Mouse (Mus musculus) embryonic facial prominence, embryonic 13.5 days (tissue): Measurements from ENCODE around the gene Pum1. TPM values are rescaled to one million over a fixed set of nuclear protein-coding genes. Genes with fewer than 3 reads are reported as not detected.
"Not testable (repeated sequence)": the region's sequence is repeated elsewhere in the genome, so short reads cannot be mapped to it uniquely, and the experiment has no call there.

Experiments used
- ATAC-seq: fragments of 200-750 bp; cut with Nextera tagmentation; 2 replicates; pipeline ENCODE4 v1.8.0; 2017; ENCODE audit warnings: low read depth; ENCODE audit not compliant: insufficient number of reproducible peaks, insufficient read depth, low FRiP score, low TSS enrichment
- H3K27ac ChIP-seq: fragments of 300-500 bp; sonication (generic); 2 replicates; pipeline ENCODE4 v1.5.1; 2015; ENCODE audit warnings: moderate library complexity, mild to moderate bottlenecking, inconsistent platforms
- H3K27me3 ChIP-seq: fragments of 300-500 bp; sonication (generic); 2 replicates; pipeline ENCODE4 v1.6.1; 2015; ENCODE audit warnings: mild to moderate bottlenecking, inconsistent platforms
- H3K36me3 ChIP-seq: fragments of 300-500 bp; sonication (generic); 2 replicates; pipeline ENCODE4 v1.6.1; 2015; ENCODE audit warnings: mild to moderate bottlenecking, inconsistent platforms
- H3K4me1 ChIP-seq: fragments of 300-500 bp; sonication (generic); 2 replicates; pipeline ENCODE4 v1.6.1; 2015; ENCODE audit warnings: inconsistent platforms
- H3K4me2 ChIP-seq: fragments of 300-500 bp; sonication (generic); 2 replicates; pipeline ENCODE4 v1.6.1; 2015; ENCODE audit warnings: moderate library complexity, mild to moderate bottlenecking, inconsistent platforms
- H3K4me3 ChIP-seq: fragments of 300-500 bp; sonication (generic); 2 replicates; pipeline ENCODE4 v1.5.1; 2015; ENCODE audit warnings: mild to moderate bottlenecking, inconsistent platforms
- H3K9ac ChIP-seq: fragments of 300-500 bp; sonication (generic); 2 replicates; pipeline ENCODE4 v1.6.1; 2015; ENCODE audit warnings: mild to moderate bottlenecking, inconsistent platforms
- H3K9me3 ChIP-seq: fragments of 300-500 bp; sonication (generic); 2 replicates; pipeline ENCODE4 v1.6.1; 2016; ENCODE audit warnings: inconsistent platforms
- WGBS: fragments of 180-500 bp; shearing (Covaris S2); methylation state at CpG from one replicate; pipeline ENCODE4 v1.1.7; 2015; ENCODE audit warnings: mixed read lengths; 5-methylcytosine and 5-hydroxymethylcytosine counted together
- polyA plus RNA-seq: library from polyadenylated mRNA; unstranded; fragments of >200 nt; fragmentation: Nextera tagmentation; extraction: Ambion mirVana; gene quantifications from 2 replicates; pipeline ENCODE4 v1.2.1, GENCODE M21; 2015

Pum1 gene
- polyA plus RNA-seq = 103 and 108 TPM in 2 replicates

DNA sequence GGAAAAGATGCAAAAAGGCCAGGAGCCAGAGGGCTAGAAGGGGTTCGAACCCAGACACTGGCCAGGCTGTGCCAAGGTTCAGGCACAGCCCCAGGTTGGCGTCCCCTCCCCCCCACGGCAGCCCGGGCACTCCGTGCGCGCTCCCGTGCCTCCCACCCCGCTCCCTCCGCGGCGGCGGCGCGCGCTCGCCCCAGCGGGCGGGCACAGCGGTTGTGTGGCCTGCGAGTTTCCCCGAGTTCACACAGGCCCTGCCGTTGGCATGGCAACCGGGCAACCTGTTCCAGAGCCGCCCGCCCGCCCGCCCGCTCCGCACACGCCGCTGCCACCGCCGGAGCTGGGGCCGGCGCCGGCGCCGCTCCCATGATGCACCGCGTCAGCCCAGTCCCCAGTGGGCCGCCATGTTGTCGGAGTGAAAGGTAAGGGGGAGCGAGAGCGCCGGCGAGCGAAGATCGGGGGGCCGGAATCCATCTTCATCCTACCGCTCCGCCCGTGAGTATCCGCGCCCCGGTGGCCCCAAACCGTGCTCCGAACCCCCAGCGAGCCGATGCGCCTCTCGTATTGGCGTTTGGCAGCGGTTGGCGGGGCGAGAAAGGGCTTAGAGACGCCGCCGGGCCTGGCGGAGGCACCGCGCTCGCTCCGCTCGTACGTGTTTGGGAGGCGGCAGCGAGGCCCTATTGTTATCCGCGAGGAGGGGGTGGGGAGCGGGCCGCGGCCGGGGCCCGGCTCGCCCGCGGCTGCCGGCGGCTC lies at the start of gene Pum1:
TSS of gene Pum1 (plus strand) at position 343 of the 747 bp plus-strand sequence.
- peak; percentile 92 for ATAC-seq
- Histone ChIP-seq H3K9me3 (no peaks in the 10 kb centered on the region), H3K36me3 (no peaks in the 10 kb centered on the region), H3K4me1 (peaks cover 23% of the 10 kb centered on the region), H3K4me2 (peak within 1 kb of the TSS; percentile 83), H3K9ac (peak within 1 kb of the TSS; percentile 100), H3K4me3 (peak within 1 kb of the TSS; percentile 94), H3K27ac (peak within 1 kb of the TSS; percentile 96), H3K27me3 (no peaks in the 10 kb centered on the region)
- under 1% methylated on average over 86 of the region's 90 CpGs for WGBS

DNA sequence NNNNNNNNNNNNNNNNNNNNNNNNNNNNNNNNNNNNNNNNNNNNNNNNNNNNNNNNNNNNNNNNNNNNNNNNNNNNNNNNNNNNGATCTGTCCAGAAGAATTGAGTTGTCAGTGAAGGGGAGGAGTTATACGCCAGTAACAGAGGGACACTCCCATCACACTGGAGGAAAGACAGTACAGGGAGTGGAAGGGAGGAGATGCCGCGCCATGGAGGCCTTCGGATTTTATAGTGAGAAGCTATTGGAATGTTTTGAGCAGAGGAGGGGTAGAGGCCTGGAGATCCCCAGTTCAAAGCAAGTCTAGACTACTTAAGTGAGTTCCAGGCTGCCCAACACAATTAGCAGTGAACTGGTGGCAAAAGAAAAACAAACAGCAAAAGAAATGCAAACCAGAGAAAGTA lies 33.7 kb upstream of the Pum1 start:
- Histone ChIP-seq H3K9ac (0 out of 2 replicates have a peak overlapping the region, but pooled peaks have one; percentile 51), H3K36me3 (no peaks in the 10 kb centered on the region), H3K27ac (no peak overlapping the region), H3K4me2 (peak overlapping the region; percentile 44), H3K4me1 (no peaks in the 10 kb centered on the region), H3K27me3 (no peaks in the 10 kb centered on the region), H3K4me3 (no peak overlapping the region), H3K9me3 (no peaks in the 10 kb centered on the region)
- ATAC-seq = no peak
- WGBS = 11% methylated on average over 4 of the region's 4 CpGs

DNA sequence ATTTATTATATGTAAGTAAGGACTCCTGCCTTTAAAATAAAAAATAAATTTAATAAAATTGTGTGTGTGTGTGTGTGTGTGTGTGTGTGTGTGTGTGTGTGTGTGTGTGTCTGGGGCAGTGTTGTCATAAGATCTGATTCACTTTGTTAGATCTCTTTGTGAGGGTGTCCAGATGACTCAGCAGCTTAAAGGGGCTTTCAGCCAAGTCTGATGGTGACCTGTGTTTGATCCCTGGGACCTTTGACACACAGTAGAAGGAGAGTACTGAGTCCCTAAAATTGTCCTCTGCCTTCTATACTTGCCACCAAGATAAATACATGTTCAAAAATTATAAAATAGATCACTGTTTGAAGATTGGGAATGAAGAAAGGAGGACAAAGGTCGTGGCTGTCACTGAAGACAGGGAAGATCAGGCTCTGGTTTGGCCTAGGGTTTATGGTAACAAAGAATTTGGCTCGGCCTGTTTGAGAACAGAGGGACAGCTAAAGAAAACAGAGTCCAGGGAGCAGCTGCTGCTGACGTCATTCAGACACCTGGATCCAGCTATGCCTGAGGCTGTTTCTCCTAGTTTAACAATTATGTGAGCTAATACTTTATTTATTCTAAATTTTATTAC lies 32.8 kb upstream of the Pum1 start:
- no peaks in the 10 kb centered on the region for H3K27me3 ChIP-seq
- H3K36me3 ChIP-seq = no peaks in the 10 kb centered on the region
- H3K27ac ChIP-seq = no peak overlapping the region
- 44% methylated on average over 3 of the region's 3 CpGs for WGBS
- ATAC-seq = no peak
- no peaks in the 10 kb centered on the region for H3K4me1 ChIP-seq
- no peak overlapping the region for H3K9ac ChIP-seq
- H3K4me3 ChIP-seq = no peak overlapping the region
- no peaks in the 10 kb centered on the region for H3K9me3 ChIP-seq
- no peak overlapping the region for H3K4me2 ChIP-seq

DNA sequence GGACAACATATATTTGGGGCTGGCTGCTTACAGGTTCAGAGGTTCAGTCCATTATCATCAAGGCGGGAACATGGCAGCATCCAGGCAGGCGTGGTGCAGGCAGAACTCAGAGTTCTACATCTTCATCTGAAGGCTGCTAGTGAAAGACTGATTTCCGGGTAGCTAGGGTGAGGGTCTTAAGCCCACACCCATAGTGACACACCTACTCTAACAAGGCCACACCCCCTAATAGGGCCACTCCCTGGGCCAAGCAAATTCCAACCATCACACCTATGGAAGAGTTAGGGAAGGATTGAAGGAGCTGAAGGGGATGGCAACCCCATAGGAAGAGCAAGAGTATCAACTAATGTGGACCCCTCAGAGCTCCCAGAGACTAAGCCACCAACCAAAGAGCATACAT lies 28.0 kb upstream of the Pum1 start:
- H3K27me3 ChIP-seq, ATAC-seq, H3K4me1 ChIP-seq, H3K4me3 ChIP-seq, H3K27ac ChIP-seq, H3K4me2 ChIP-seq, H3K9ac ChIP-seq, H3K36me3 ChIP-seq, H3K9me3 ChIP-seq: not testable (repeated sequence)
- WGBS = 86% methylated on average over 3 of the region's 3 CpGs

DNA sequence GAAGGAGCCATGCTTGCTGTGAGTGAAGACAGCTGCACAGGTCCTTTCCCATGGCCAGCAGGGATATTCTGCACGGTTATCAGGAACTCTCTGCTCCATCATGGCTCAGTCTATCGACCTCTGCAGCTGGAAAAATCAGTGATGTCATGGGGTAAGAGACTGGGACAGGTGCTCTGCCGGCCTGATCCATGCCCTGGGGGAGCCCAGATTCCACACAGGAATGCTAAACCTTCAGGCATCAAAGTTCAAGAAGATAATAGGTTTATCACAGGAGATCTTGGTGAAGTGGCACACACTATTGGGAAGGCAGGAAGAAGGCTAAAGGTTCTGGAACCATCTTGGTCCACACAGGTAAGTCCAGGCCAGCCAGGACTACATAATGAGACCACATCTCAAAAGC lies 26.4 kb upstream of the Pum1 start:
- 71% methylated on average over 3 of the region's 3 CpGs for WGBS
- Histone ChIP-seq H3K9me3 (no peaks in the 10 kb centered on the region), H3K27ac (no peak overlapping the region), H3K27me3 (no peaks in the 10 kb centered on the region), H3K4me2 (no peak overlapping the region), H3K4me1 (no peaks in the 10 kb centered on the region), H3K4me3 (no peak overlapping the region), H3K36me3 (no peaks in the 10 kb centered on the region), H3K9ac (no peak overlapping the region)
- ATAC-seq = no peak

DNA sequence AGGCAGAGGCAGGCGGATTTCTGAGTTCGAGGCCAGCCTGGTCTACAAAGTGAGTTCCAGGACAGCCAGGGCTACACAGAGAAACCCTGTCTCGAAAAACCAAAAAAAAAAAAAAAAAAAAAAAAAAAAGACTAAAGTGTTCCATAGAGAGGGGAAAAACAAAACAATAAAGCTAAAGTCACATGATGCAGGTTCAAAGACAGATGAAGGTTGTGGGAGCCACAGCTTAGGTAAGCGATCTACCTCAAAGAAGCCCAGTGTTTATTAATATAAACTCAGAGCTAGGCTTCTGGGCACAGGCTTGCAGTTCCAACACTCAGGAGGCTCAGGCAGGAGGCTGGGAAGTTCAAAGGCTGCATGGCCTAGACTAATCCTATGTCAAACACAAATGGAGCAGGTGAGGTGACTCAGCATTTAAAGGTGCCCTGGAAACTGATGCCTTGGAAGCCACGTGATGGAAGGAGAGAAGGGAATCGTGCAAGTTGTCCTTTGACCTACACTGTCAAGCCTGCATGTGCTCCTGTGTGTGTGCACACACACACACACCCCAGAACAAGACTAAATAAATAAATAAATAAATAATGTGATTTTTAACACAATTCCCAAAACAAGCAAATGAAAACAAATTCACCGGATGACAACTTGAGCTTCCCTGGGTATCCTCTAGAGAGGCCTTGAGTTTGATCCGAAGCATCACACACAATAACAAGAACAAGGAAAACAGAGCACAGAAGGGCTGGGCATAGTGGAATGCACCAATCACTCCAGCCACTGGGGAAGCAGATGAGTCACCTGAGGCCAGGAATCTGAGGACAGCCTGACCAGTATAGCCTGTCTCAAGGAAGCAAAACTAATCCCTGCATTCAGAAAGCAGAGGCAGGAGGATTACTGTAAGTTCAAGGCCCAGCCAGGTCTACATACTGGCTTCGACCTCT lies 25.4 kb upstream of the Pum1 start:
- Histone ChIP-seq H3K4me2 (no peak overlapping the region), H3K9ac (no peak overlapping the region), H3K4me1 (no peaks in the 10 kb centered on the region), H3K4me3 (no peak overlapping the region), H3K36me3 (no peaks in the 10 kb centered on the region), H3K27ac (no peak overlapping the region), H3K9me3 (no peaks in the 10 kb centered on the region), H3K27me3 (no peaks in the 10 kb centered on the region)
- ATAC-seq = no peak
- WGBS = 82% methylated on average over 8 of the region's 9 CpGs

DNA sequence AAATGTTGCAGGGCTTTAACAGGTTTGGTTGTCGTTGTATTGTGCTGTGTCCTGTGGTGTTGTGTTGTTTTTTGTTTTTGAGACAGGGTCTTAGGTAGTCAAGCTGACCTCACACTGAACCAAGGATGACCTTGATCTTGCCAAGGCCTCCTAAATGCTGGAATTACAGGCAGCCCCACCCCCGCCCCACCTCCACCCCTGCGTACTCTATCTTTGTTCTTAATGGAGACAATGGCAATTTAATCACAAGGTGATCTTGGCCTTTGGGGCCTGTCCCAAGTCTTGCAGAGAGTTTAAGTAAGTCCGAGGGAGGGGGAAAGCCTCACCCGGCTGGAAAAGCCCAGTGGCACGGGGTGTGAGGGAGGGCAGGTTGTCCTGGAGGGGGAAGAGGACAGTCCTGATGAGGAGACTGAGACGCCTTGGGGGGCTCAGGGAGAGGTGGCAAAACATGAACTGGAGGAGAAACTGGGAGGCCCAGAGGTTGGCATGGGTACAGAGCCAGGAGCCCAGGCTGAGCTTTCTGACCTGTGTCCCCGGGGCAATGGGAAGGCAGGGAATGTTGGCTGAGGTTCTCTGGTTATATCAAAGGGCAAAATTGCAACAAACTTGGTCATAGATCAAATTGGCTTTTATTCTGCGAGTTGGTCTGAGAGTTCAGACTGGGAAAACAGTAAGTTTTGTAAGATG lies 22.9 kb upstream of the Pum1 start:
- 64% methylated on average over 9 of the region's 9 CpGs for WGBS
- ATAC-seq = no peak
- Histone ChIP-seq H3K4me3 (no peak overlapping the region), H3K4me1 (no peaks in the 10 kb centered on the region), H3K36me3 (no peaks in the 10 kb centered on the region), H3K9me3 (no peaks in the 10 kb centered on the region), H3K27me3 (no peaks in the 10 kb centered on the region), H3K27ac (no peak overlapping the region), H3K4me2 (no peak overlapping the region), H3K9ac (no peak overlapping the region)

DNA sequence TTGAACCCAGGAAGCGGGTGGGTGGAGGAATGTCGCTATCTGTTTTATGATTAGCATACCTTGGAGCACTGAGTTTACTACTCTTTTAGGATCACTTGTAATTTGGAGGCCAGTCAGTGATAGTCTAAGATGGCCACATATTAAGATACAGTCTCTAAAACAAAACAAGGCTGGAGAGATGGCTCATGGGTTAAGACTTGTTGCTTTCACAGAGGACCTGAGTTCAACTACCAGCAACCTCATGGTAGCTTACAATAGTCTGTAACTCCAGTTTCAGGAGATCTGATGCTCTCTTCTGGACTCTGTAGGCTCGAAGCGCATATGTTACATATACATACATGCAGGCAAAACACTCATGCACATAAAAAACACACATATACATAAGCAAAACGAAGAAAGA lies 20.7 kb upstream of the Pum1 start:
- no peak overlapping the region for H3K4me3 ChIP-seq
- H3K9me3 ChIP-seq = no peaks in the 10 kb centered on the region
- 88% methylated on average over 5 of the region's 5 CpGs for WGBS
- ATAC-seq = no peak
- H3K27me3 ChIP-seq = no peaks in the 10 kb centered on the region
- H3K27ac ChIP-seq = no peak overlapping the region
- no peak overlapping the region for H3K9ac ChIP-seq
- no peaks in the 10 kb centered on the region for H3K36me3 ChIP-seq
- no peaks in the 10 kb centered on the region for H3K4me1 ChIP-seq
- H3K4me2 ChIP-seq = no peak overlapping the region

DNA sequence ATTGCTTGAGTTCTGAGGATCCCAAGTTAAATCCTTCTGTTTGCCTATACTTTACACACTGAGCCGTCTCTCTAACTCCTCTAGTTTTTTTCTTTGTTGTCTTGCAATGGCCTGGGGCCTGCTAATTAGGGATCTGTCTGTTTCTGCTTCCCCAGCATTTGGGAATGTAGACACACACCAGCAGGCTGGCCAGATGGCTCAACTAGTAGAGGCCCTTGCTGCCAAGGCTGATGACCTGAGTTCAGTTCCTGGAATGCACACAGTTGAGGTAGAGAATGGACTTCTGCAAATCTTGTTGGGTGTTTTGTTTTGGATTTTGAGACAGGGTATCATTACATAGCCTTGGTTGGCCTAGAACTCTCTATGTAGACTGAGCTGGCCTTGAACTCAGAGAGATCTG lies 17.7 kb upstream of the Pum1 start:
- ATAC-seq = no peak

DNA sequence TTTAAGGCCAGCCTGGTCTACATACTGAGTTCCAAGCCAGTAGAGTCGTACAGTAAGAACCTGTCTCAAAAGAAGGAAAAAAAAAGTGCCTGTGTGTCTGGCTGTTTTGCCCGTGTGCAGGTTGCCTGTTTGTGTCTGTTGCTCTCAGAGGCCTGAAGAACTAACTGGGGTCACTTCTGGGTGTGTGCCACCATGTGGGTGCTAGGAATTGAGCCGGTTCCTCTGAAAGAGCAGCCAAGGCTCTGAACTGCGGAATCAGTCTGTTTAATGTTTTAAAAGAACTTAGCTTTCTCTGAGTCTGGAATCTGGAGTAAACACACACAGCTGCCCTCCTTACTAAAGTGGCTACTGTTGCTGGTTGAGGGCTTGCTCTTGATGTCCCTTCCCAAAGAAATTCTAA lies 11.8 kb upstream of the Pum1 start:
- no peak overlapping the region for H3K4me2 ChIP-seq
- H3K4me3 ChIP-seq = no peak overlapping the region
- H3K9ac ChIP-seq = no peak overlapping the region
- no peaks in the 10 kb centered on the region for H3K36me3 ChIP-seq
- H3K27ac ChIP-seq = no peak overlapping the region
- H3K27me3 ChIP-seq = no peaks in the 10 kb centered on the region
- H3K4me1 ChIP-seq = no peaks in the 10 kb centered on the region
- H3K9me3 ChIP-seq = no peaks in the 10 kb centered on the region
- 73% methylated on average over 4 of the region's 4 CpGs for WGBS
- ATAC-seq = no peak

More for the DNA sequence above, 17.7 kb upstream of the Pum1 start:
- no peak overlapping the region for H3K4me3 ChIP-seq
- H3K27ac ChIP-seq = no peak overlapping the region
- H3K4me2 ChIP-seq = no peak overlapping the region
- 35% methylated on average over 1 of the region's 1 CpGs for WGBS
- no peaks in the 10 kb centered on the region for H3K36me3 ChIP-seq
- no peak overlapping the region for H3K9ac ChIP-seq
- H3K9me3 ChIP-seq = no peaks in the 10 kb centered on the region
- no peaks in the 10 kb centered on the region for H3K27me3 ChIP-seq
- H3K4me1 ChIP-seq = no peaks in the 10 kb centered on the region

DNA sequence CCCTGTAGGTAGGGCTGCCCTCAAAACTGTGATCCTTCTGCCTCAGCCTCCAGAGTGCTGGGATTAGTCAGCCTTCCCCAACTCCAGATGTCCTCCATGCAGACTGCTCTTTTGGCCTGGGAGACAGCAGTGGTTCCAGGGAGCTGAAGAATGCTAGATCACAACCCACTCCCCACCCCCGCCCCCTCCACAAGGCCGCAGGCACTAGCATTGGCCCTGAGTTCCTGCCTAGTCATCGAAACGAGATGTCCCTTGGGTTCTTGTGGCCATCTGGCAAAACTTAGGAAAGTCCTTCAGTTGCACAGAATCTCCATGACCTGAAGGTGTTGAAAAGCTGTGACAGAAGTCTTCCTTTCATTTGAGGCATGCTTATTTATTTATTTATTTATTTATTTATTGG lies 10.6 kb upstream of the Pum1 start:
- WGBS = 34% methylated on average over 4 of the region's 4 CpGs
- Histone ChIP-seq H3K27me3 (no peaks in the 10 kb centered on the region), H3K4me2 (no peak overlapping the region), H3K9ac (no peak overlapping the region), H3K4me1 (no peaks in the 10 kb centered on the region), H3K4me3 (no peak overlapping the region), H3K36me3 (no peaks in the 10 kb centered on the region), H3K27ac (no peak overlapping the region), H3K9me3 (no peaks in the 10 kb centered on the region)
- ATAC-seq = no peak
